Mouse (Mus musculus) gastrocnemius, postnatal 14 days (tissue): ENCODE results near the gene Crybg2. TPM values are rescaled to one million over a fixed set of nuclear protein-coding genes. Genes with fewer than 3 reads are reported as not detected.

Source experiments
- DNase-seq: peaks from one replicate; pipeline ENCODE4 v3.0.0; 2021; ENCODE audit warnings: mixed read lengths
- intact Hi-C: fragments of 180-260 bp; cut with DNase I; formaldehyde crosslinking; loops from one replicate; pipeline ENCODE4 v1.15.1; 2025; ENCODE audit warnings: low total_unique reads
- total RNA-seq, 2 experiments: library from RNA; stranded (reverse); gene quantifications; 2 replicates each; pipeline ENCODE4 v1.2.3; 2021

Gene Crybg2
- total RNA-seq, 2 experiments from 2014 or later = not detected

DNA sequence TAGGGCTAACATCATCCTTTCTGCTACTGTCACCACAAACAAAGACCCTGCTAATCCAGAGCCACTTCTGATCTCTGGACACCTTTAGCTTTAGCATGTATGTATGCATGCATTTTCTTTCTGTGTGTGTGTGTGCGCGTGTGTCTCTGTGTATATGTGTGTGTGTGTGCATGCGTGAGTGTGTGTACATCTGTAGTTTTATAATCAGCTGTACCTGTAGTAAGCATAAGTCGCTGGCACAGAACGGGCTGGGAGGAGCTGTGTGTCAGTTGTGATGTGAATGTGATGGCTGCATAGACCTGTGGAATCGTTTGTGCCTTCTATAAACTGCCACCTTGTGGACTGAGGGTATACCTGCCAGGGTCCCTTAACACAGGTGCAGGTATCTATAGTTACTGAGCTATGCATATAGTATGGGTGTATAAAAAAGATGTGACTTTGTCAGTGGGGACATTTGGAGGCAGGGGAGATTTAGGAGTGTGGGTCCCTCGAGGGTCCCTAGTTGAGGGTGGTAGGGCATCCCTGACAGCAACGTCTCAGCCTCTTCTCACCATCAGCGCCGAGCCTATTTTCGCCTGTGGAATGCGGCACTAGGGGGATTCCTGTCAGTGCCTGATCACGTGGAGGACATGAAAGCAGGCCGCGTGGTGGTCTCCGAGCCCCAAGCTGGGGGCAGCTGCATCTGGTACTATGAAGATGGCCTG lies 30.1 kb downstream of the Crybg2 start:
- intact Hi-C loops = no loop called here
- no peak for DNase-seq

DNA sequence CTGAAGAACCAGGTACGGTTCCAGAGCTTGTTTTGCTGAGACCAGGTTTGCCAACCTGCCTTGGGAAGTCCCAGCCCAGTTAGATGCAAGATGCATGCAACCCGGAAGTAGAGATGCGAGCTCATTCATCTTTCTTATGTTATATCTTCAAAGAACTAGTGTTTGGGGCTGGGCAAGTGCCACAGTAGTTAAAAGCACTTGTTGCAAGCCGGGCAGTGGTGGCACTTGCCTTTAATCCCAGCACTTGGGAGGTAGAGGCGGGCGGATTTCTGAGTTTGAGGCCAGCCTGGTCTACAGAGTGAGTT lies 30.6 kb downstream of the Crybg2 start:
- no peak for DNase-seq
- intact Hi-C loops = no loop called here

DNA sequence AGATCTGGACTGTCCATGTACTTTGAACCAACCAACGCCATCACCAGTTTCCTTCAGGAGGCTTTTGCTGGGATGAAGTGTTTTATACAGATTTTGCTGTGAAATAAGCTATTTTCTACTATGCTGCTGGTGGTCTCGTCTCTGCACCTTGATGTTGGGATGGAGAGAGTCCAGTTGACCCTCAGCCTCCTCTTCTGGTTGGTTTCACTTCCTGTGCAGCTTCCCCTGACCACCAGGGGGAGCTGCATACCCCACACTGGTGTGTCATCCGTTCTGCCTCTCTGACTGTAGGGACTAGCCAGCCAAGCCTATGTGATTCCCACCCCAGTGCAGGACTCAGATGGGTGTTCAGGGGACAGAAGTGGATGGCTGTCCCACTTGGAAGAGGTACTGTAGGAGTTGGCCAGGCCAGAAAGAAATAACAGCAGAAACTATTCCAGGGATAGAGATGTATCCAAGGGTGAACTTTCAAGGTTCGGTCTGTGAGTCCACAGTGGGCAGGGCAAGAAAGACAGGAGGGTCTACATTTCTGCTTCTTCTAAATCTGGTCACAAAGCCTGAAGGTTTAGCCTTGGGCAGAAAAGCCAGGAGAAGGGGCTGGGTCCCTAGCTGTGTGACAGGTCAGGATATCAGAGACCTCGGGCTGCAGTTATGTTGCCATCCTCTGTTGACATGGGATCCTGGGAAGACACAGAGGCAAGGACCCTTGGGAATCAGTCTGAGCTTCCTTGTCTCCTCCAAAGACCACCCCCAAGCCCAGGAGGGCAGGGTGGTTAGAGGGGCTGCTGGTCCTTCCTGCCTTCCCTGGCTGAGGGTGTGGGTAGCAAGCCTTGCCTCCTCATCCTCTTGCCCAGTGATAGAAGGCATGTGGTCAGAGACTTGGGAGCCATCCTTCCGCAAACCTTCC lies 32.0 kb downstream of the Crybg2 start:
- intact Hi-C loops = no loop called here
- DNase-seq = peak; percentile 46

DNA sequence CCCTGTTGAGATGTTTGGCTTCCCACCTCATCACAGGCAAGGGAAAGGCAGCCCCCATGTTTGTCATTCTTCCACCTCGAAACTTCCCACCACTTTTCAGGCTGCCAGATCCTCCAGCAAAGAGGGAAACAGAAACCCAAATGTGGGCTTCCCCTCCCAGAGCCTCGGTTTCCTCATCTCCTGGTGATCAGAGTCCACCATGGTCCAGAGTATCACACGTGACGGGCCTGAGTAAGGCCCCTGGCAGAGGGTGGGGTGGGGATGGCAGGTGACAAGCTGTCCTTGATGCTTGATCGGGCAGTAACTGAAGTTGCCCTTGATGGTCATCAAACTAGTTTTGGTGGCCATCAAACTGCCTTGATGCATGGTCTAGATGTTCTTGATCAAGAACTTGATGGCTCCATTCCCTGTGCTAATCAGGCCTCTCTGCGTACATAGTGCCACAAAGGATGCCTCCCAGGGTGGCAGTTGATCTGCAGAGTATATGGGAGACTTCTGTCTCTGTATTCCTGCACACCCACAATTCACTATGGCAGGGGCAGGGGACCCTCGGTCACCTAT lies 33.5 kb downstream of the Crybg2 start:
- intact Hi-C loops = no loop called here
- no peak for DNase-seq

DNA sequence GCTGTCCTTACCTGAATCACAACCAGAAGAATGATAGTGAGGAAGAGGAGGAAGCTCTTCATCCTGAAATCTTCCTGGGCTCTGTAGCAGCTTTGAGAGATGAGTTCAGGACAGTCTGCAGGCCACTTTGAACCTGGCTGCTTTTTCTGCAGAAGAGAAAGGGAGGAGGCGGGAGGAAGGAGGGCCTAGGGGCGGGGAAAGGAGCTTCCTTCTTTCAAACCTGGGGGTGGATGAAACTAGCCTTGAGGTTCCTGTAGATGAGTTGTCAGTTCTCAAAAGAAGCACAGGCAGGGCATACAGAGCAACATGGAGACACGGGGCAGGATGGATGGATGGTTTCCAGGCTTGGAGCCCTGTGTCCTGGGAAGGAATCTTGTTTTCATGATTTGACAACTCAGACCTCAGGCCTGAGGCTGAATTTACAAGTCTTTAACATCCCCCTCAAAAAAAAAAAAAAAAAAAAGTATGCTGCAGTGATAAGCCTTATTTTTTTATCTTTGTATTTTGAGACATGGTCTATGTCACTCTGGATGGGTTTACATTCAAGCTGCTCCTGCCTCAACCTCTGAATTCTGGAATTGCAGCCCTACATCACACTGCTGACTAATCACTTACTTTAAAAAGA lies 34.4 kb downstream of the Crybg2 start, which contains the start of gene Cd52:
Cd52 (minus strand) TSS at position 160 of the 625 bp plus-strand sequence.
- no peak for DNase-seq
- intact Hi-C loops = no loop called here

DNA sequence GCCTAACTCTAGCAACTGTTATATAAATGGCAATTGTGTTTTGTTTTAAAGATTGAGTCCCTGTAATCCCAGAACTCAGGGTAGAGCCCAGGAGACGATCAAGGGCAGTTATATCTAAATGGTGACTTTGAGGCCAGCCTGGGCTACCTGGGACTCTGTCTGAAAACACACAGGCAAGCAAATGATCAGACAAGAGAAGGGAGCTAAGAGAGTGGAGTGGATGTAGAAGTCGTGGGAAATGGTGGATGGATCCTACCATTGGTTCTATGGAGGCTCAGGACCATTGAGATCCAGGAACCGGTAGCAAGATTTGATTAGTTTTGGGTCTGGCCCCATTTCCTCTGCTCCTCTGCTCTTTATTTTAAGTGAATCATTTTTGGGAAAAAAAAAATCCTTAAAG lies 35.5 kb downstream of the Crybg2 start:
- no peak for DNase-seq
- intact Hi-C loops = no loop called here

DNA sequence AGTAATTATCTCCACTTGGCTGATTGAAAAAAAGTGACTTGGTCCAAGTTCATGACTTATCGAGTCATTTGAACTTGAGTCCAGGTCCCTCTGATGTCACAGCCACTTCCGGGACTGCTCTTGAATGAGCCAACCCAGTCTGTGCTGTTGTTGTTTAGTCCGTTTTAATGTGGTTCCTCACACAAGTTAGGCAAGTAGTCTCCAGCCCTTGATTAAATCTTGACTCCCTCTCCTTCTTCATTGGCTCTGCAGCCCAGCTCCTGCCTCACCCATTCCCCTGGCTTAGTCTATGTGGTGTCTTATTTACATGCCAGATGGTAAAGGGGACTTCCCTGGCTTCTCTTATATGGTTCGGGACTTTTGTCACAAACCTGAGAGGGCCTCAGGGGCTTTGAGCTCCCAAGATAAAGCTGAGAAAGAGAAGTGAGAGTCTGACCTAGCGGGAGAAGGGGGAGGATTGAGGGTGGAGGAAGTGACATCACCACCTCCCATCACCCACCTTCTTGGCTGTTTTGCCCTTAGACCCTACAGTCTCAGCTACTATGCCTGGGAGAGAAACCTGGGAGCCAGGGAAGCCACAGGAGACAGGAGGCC lies 36.5 kb downstream of the Crybg2 start:
- DNase-seq = no peak
- intact Hi-C loops = no loop called here

DNA sequence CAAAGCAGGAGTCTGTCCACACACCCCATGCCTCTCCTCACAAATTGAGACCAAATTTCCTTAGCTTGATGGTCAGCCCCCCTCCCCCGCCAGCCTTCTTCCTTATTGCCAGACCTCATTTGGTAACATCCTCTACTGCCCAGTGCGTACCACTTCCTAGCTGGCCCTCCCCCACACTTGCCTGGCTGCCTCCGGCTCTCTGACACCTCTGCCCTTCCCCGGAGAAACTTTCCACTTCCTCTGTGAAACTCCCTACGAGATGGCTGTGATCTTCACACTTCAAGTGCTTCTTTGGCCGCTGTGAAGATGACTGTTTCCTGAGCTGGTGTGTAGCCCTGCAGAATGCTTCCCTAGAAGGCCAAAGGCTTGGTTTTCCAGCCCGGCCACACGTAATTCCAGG lies 38.0 kb downstream of the Crybg2 start:
- DNase-seq = no peak
- intact Hi-C loops = no loop called here

DNA sequence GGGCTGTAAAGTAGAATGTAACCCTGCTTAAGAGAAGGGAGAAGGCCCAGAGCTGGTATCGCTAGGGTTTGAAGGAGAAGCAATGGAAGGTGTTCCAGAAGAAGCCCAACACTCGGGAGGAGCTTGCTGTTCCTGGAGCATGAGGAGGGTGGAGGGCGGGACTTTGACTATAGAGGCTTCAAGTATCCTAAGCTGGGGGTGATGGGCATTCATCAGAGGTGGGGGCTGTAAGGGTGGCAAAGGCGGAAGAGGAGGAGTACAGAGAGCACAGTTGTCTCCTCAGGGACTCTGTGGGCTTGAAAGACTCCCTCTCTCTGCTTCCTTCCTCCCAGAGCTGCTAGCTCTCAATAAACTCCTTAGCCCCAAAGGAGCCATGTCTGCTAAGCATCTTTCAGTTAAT lies 39.6 kb downstream of the Crybg2 start:
- no peak for DNase-seq
- intact Hi-C loops = no loop called here

DNA sequence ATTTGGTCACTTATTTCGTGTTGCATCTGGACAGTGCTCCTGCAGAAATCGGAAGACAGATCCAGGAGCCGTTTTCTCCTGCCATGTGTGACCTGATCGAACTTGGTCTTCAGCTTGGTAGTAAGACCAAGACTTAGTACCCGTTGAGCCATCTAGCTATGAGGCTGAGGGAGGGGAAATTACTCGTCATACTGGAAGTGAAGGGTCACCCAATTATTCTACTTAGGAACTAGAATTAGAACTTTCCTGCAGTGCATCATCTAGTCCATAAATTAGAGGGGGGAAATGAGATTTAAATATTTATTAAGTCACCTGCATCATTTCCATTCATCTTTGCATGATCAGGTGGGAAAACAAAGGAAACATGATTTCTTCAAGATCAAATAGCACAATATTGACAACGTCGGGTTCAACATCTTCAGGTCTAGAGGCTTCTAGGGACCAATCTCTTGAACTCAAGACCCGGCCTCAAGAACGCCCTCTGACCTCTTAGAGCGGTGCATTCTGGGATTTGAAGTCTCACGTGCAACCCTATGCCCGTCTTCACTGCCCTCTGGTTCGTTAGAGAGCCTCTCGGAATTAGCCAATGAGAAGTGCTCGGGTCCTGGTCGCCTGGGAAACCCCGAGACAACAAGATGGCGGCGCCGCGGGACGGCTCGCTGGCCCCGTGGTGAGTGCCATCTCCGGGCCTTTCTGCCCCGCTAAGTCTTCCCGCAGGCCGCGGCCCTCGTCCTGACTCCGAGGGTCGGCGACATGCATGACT lies 41.5 kb downstream of the Crybg2 start, which contains the start of gene Ubxn11:
Ubxn11 (plus strand) TSS at position 592 of the 763 bp plus-strand sequence.
- intact Hi-C loops = no loop called here
- peak; percentile 83 for DNase-seq

DNA sequence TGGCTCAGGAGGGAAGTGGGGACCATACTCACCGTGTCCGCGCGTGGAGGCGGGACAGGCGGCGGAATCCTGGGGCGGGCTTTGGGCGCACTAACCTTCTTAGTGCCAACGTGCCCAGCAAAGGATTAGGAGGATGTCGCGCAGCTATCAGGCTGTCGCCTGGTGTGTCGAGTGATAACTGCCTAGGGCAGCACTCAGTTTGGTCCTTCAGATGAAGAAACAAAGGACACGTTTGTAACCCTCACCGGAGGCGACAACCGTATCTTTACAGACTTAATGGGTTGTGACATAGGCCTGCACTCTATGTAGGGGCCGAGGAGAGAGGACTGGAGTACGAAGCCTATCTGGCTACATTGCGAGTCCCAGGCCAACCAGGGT lies 42.1 kb downstream of the Crybg2 start:
- DNase-seq = no peak
- intact Hi-C loops = no loop called here

DNA sequence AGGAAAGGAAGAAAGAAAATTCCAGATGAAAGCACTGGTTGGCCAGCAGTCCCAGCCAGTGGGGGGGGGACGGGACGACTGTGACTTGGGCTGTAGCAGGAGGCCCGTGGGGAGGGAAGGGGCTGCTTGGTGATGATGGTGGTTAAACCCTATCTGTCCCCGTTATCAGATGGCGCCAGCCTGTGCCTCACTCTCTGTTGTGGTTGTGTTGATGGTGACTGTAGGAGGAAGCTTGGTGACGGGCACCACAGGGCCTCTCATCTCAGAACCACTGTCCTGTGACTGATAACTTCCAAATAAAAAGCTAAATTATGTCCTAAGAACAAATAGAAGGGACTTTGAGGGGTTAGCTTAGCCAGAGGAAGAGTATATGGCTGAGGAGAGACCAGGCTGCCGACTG lies 45.5 kb downstream of the Crybg2 start:
- intact Hi-C loops = no loop called here
- DNase-seq = no peak

DNA sequence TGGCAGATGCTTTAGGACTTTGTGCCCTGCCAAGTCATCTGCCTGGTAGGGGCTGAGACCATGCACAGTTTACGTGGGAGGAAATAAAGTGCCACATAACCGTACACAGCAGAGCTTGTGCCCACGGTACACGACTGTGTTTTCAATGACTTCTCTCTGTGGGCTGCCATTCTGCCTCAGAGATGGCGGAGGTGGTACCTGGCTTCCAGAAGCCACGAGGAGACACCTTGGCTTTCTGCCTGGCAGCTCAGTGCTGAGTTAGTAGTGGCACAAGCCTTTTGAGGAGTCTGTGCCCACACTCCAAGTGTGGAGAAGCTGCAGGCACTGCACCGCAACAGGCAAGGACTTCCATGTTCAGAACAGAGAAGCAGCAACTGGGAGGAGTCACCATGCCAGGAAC lies 47.1 kb downstream of the Crybg2 start:
- intact Hi-C loops = no loop called here
- no peak for DNase-seq

DNA sequence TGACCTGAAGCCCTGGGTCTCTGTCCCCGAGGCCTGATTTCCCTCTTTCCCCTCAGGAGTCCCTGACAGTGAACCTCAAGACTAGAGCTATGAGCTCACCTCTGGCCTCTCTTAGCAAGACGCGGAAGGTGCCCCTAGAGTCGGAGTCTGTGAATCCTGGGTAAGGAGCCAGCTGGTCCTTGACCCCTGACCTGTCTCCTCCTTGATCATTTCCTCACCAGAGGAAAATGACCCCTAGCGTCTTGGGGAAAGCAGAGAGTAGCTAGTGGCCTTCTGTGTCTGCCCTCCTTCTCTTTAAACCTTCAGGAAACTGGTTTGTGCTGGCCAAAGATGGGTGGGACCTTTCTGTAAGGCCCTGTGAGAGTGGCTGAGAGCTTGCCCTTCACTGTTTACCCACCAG lies 47.6 kb downstream of the Crybg2 start:
- intact Hi-C loops = no loop called here
- DNase-seq = no peak

DNA sequence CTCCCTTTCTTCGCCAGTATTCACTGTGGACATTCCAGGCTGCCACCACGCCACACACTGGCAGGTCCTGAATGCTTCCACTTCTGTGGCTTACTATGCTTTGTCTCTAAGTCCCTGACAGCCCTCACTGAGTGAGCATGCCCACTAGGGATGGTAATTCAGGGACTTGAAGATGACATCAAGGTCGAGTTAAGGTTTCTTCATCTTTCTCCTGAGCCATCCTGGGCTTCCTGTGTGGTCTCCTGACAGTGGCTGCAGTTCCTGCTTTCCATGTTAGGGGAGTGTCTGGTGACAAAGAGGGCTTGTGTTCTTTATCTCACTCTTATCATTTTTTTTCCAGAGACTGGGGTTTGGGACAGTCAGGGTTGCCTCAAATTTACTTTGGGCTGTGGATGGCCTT lies 50.0 kb downstream of the Crybg2 start:
- no peak for DNase-seq
- intact Hi-C loops = no loop called here

DNA sequence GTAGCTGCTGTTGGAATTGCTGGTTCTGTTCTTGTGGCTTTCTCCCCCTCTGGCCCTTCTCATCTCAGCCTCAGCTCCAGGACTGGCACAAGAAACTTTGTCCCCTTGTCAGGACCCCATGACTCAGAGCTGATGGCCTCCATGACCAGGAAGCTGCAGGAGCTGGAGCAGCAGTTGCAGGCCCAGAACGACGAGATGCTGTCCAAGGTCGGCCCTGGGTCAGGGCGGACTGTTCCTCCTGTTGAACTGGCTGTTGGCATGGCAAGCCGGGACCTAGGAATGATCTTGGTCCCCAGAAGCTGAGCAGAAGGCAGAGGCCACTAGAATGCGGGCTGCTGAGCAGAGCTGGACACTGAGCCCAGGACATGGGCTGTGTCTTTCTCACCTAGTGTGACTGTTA lies 51.8 kb downstream of the Crybg2 start:
- intact Hi-C loops = no loop called here
- no peak for DNase-seq

DNA sequence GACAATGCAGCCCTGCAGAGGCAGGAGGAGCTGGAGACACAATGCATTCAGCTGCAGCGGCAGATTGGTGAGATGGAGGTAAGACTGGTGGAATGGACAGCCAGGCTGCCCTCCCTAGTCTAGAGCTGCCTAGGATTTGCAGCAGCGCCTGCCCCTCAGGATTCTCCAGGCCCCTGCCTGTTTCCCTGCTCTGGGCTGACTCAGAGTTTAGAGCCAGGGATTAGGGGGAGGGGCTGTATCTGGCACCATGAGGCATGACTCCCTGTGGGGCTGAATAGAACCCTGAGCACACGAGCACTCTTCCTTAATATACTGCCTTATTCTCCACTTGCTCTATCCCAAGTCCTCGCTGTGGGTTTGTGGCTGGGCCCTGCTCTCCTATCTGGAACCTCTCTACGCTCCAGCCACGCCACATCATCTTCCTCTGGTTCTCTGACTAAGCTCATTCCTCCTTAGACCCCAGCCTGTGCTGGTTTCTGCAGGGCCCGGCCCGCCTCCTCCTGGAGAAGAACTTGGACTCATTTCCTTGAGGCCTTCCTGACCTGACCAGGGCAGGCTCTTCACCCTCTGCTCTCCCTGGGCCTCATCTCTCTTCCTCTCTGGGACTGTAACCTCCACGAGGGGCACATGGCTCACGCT lies 52.9 kb downstream of the Crybg2 start:
- intact Hi-C loops = no loop called here
- DNase-seq = no peak

DNA sequence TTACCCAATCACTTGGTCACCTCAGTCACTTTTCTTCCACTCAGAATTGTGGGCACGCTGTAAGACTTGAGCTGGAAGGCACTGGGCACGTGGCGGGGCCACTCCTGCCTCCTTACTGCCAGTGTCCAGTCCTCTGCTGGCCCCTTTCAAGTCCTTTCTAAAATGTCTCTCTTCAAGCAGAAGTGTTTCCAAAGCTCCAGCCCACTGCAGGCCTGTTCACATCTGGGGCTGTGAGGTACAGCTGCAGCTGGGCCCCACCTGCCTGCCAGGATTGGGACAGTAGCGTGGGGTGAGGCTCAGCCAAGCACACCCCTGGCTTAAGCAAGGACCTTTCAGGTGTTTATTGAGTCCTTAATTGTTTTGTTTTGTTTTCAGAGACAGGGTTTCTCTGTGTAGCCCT lies 53.4 kb downstream of the Crybg2 start:
- no peak for DNase-seq
- intact Hi-C loops = no loop called here
